In the genomic region with DNA sequence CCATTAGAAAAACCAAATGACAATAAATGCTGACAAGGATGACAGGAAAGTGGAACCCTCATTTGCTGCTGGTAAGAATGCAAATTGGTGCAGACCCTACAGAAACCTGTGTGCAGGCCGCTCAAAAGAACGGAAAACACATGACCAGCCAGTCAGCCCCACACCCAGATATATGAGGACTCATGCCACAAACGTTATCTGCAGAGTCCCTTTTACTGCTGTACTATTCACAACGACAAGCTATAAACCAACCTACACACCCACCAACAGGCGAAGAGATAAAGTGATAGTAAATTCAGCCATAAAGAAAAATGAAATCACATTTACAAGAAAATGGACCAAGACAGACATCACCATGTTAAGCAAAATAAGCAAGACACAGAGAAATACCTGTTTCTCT, we compare ENCODE assay signal across 27 mouse cellular contexts. TPM values are rescaled to one million over a fixed set of nuclear protein-coding genes. Genes with fewer than 3 reads are reported as not detected.
DNase-seq lines count a peak whose midpoint lies in the region; ATAC-seq and TF ChIP-seq lines count a peak whose summit lies in the region.
"Had no signal": no experiment of that assay in that cellular context is flagged by ENCODE, and none has a peak within 500 bp of the region (broad histone marks: within the 10 kb centered on the region; RNA-seq: fewer than 3 reads in every experiment).

No protein-coding gene starts in this region.

- 0 out of 2 replicates have a peak overlapping the region, but pooled peaks have one; percentile 23 for H3K27ac ChIP-seq in hindbrain, embryonic 13.5 days
- no peak overlapping the region for H3K27ac ChIP-seq in hindbrain, embryonic 16.5 days (ENCODE audit: low read depth, low read length)
- H3K27ac ChIP-seq in intestine, postnatal 0 days (ENCODE audit: low read depth, low read length) = no peak overlapping the region
- no peak overlapping the region for H3K27ac ChIP-seq in liver, embryonic 14.5 days
- peak overlapping the region; percentile 63 for H3K27ac ChIP-seq in small intestine, adult 2 months (ENCODE audit: insufficient read depth, low read depth, low read length)
- H3K27ac ChIP-seq: forebrain, embryonic 13.5 days; hindbrain, embryonic 10.5 days; hindbrain, postnatal 0 days; midbrain, embryonic 15.5 days; stomach, postnatal 0 days had no signal

- no peak for ATAC-seq in hindbrain, embryonic 13.5 days (ENCODE audit: low FRiP score)
- no peak for ATAC-seq in hindbrain, embryonic 16.5 days
- ATAC-seq in intestine, postnatal 0 days = peak; percentile 62
- no peak; the same call in 1 of the 2 replicates for ATAC-seq in liver, embryonic 14.5 days (ENCODE audit: insufficient read depth)
- ATAC-seq: forebrain, embryonic 13.5 days; hindbrain, postnatal 0 days; midbrain, embryonic 15.5 days; Patski had no signal

- WGBS in hindbrain, embryonic 13.5 days = 85% methylated on average over 5 of the region's 5 CpGs
- WGBS in hindbrain, embryonic 16.5 days = 85% methylated on average over 5 of the region's 5 CpGs
- 43% methylated on average over 5 of the region's 5 CpGs for WGBS in intestine, postnatal 0 days
- 12% methylated on average over 5 of the region's 5 CpGs for WGBS in liver, embryonic 14.5 days (ENCODE audit: insufficient replicate concordance)
- WGBS in small intestine, adult 2 months = 34% methylated on average over 5 of the region's 5 CpGs

- TF ChIP-seq CTCF in intestine, postnatal 0 days (IDR thresholded peaks at IDR 0.05; ENCODE audit: low read depth) = no peak
- TF ChIP-seq CTCF in liver, embryonic 14.5 days (IDR thresholded peaks at IDR 0.05; ENCODE audit: low read depth) = no peak
- no peak for TF ChIP-seq CTCF in small intestine, adult 2 months (IDR thresholded peaks at IDR 0.05; ENCODE audit: extremely low read depth, insufficient read length, insufficient replicate concordance, low read depth, low read length)

- TF ChIP-seq POLR2A in small intestine, adult 2 months (IDR thresholded peaks at IDR 0.05; ENCODE audit: low read depth, low read length) = no peak

- H3K36me3 ChIP-seq in hindbrain, embryonic 13.5 days = no peaks in the 10 kb centered on the region
- H3K36me3 ChIP-seq in hindbrain, embryonic 16.5 days (ENCODE audit: control insufficient read depth, insufficient read depth, low read length) = no peaks in the 10 kb centered on the region
- no peaks in the 10 kb centered on the region for H3K36me3 ChIP-seq in intestine, postnatal 0 days (ENCODE audit: control insufficient read depth, insufficient read depth)
- no peaks in the 10 kb centered on the region for H3K36me3 ChIP-seq in liver, embryonic 14.5 days (replicated peaks; ENCODE audit: control insufficient read depth, insufficient read depth, low read depth)
- H3K36me3 ChIP-seq in small intestine, adult 2 months (ENCODE audit: control insufficient read depth, insufficient read depth, low read length) = no peaks in the 10 kb centered on the region
- H3K36me3 ChIP-seq: G1E; hindbrain, embryonic 10.5 days; midbrain, embryonic 15.5 days had no signal

- no peaks in the 10 kb centered on the region for H3K9me3 ChIP-seq in hindbrain, embryonic 13.5 days
- no peaks in the 10 kb centered on the region for H3K9me3 ChIP-seq in hindbrain, embryonic 16.5 days (ENCODE audit: control insufficient read depth, low read length)
- no peaks in the 10 kb centered on the region for H3K9me3 ChIP-seq in intestine, postnatal 0 days (ENCODE audit: control insufficient read depth)
- H3K9me3 ChIP-seq in liver, embryonic 14.5 days (ENCODE audit: control insufficient read depth, low read length) = no peaks in the 10 kb centered on the region
- H3K9me3 ChIP-seq: forebrain, embryonic 13.5 days; G1E; midbrain, embryonic 15.5 days had no signal

- peak; percentile 14; the same call in 1 of the 2 replicates for TF ChIP-seq EP300 in liver, embryonic 14.5 days (IDR thresholded peaks at IDR 0.05; ENCODE audit: low read depth)

- H3K9ac ChIP-seq in hindbrain, embryonic 13.5 days = no peak overlapping the region
- no peak overlapping the region for H3K9ac ChIP-seq in hindbrain, embryonic 16.5 days (ENCODE audit: low read depth, low read length)
- no peak overlapping the region for H3K9ac ChIP-seq in intestine, postnatal 0 days (ENCODE audit: low read depth, low read length)
- H3K9ac ChIP-seq in liver, embryonic 14.5 days (replicated peaks) = no peak overlapping the region; the same call in 1 of the 2 replicates
- H3K9ac ChIP-seq: forebrain, embryonic 13.5 days; lung, embryonic 14.5 days; midbrain, embryonic 15.5 days had no signal

- H3K27me3 ChIP-seq in hindbrain, embryonic 13.5 days = no peaks in the 10 kb centered on the region
- H3K27me3 ChIP-seq in hindbrain, embryonic 16.5 days (replicated peaks; ENCODE audit: control insufficient read depth, insufficient read depth, low read length) = no peaks in the 10 kb centered on the region
- H3K27me3 ChIP-seq in intestine, postnatal 0 days (replicated peaks; ENCODE audit: control insufficient read depth, insufficient read depth, low read length) = no peaks in the 10 kb centered on the region
- no peaks in the 10 kb centered on the region for H3K27me3 ChIP-seq in liver, embryonic 14.5 days (ENCODE audit: control insufficient read depth, insufficient read depth, low read length)
- H3K27me3 ChIP-seq in small intestine, adult 2 months (ENCODE audit: control insufficient read depth, insufficient read depth, low read length) = no peaks in the 10 kb centered on the region
- H3K27me3 ChIP-seq: forebrain, embryonic 13.5 days; midbrain, embryonic 15.5 days; Patski had no signal

- no peak overlapping the region for H3K4me3 ChIP-seq in hindbrain, embryonic 13.5 days
- no peak overlapping the region for H3K4me3 ChIP-seq in hindbrain, embryonic 16.5 days (ENCODE audit: low read length)
- H3K4me3 ChIP-seq in intestine, postnatal 0 days (ENCODE audit: low read depth, low read length) = no peak overlapping the region
- H3K4me3 ChIP-seq in liver, embryonic 14.5 days (ENCODE audit: insufficient read depth in 1 of 2, low read depth in 2 of 2, low read length in 2 of 2) = no peak overlapping the region
- no peak overlapping the region for H3K4me3 ChIP-seq in small intestine, adult 2 months (ENCODE audit: low read depth, low read length)
- H3K4me3 ChIP-seq: forebrain, embryonic 13.5 days; hindbrain, embryonic 10.5 days; midbrain, embryonic 15.5 days had no signal

- H3K4me1 ChIP-seq in hindbrain, embryonic 13.5 days (replicated peaks) = peaks cover 20% of the 10 kb centered on the region
- H3K4me1 ChIP-seq in hindbrain, embryonic 16.5 days (ENCODE audit: control insufficient read depth, insufficient read depth, low read depth, low read length) = peaks cover 4% of the 10 kb centered on the region
- peaks cover 15% of the 10 kb centered on the region for H3K4me1 ChIP-seq in intestine, postnatal 0 days (replicated peaks; ENCODE audit: control insufficient read depth, insufficient read depth, low read length)
- H3K4me1 ChIP-seq in liver, embryonic 14.5 days (replicated peaks; ENCODE audit: control insufficient read depth in 2 of 2, insufficient read depth in 2 of 2, low read length in 1 of 2) = peaks cover 35 to 48% of the 10 kb centered on the region in 2 experiments
- H3K4me1 ChIP-seq in small intestine, adult 2 months (ENCODE audit: control insufficient read depth, insufficient read depth, insufficient read length, low read length) = peaks cover 28% of the 10 kb centered on the region
- H3K4me1 ChIP-seq: hindbrain, embryonic 10.5 days had no signal

- no peak overlapping the region for H3K4me2 ChIP-seq in hindbrain, embryonic 13.5 days
- no peak overlapping the region for H3K4me2 ChIP-seq in hindbrain, embryonic 16.5 days (ENCODE audit: low read length)
- peak overlapping the region; percentile 13; the same call in 1 of the 2 replicates for H3K4me2 ChIP-seq in intestine, postnatal 0 days (replicated peaks; ENCODE audit: low read depth)
- peak overlapping the region; percentile 47 for H3K4me2 ChIP-seq in liver, embryonic 14.5 days (ENCODE audit: low read depth)
- H3K4me2 ChIP-seq: forebrain, embryonic 13.5 days; lung, embryonic 14.5 days; midbrain, embryonic 15.5 days had no signal

- peak in 1 of 3 experiments; percentile 24 for DNase-seq in liver, embryonic 14.5 days (ENCODE audit: low read depth in 3 of 3, low spot score in 3 of 3)
- no peak for DNase-seq in embryo, embryonic 10.5 days (ENCODE audit: low spot score)
- DNase-seq in layer of hippocampus, adult 18-20 months (ENCODE audit: low spot score in 2 of 2) = no peak
- no peak for DNase-seq in layer of hippocampus, postnatal 14 days (ENCODE audit: low spot score in 2 of 2)
- DNase-seq: adrenal gland, postnatal 36 days; cerebellum, adult 18-20 months; cerebellum, postnatal 14 days; gastrocnemius, postnatal 14 days; heart, postnatal 14 days; kidney, postnatal 14 days; layer of hippocampus, postnatal 36 days; left cerebral cortex, postnatal 4 days; lung, embryonic 14.5 days; right cerebral cortex, postnatal 25 days; thymus, adult 18-20 months; thymus, postnatal 25 days had no signal

RNA-seq across cellular contexts. Expression of a gene that starts 26.4 kb away (rescaled TPM):
- polyA plus RNA-seq in hindbrain, embryonic 13.5 days (2015; fragmentation: Nextera tagmentation; extraction: Ambion mirVana) = 134 and 137 TPM in 2 replicates
- 176 and 178 TPM in 2 replicates for polyA plus RNA-seq in hindbrain, embryonic 16.5 days (2015; fragmentation: Nextera tagmentation; extraction: Ambion mirVana)
- 11.8 and 14.0 TPM in 2 replicates for polyA plus RNA-seq in intestine, postnatal 0 days (2015; fragmentation: Nextera tagmentation; extraction: Ambion mirVana)
- 3.1 and 4.2 TPM in 2 replicates for polyA plus RNA-seq in liver, embryonic 14.5 days (2012; rRNA removed)
- polyA plus RNA-seq in liver, embryonic 14.5 days (2014; fragmentation: Nextera tagmentation; extraction: Ambion mirVana) = 5.0 and 5.6 TPM in 2 replicates
- 5.7 and 7.9 TPM in 2 replicates for polyA plus RNA-seq in small intestine, adult 2 months (2012; rRNA removed)
- 100 to 1,000 TPM; 160 to 186 TPM for total RNA-seq in layer of hippocampus, adult 18-20 months (2021)
- total RNA-seq in layer of hippocampus, postnatal 14 days (2021) = 100 to 1,000 TPM; 180 to 182 TPM
- polyA plus RNA-seq: G1E had no signal

Comparison
In these comparisons a context has a peak if more than half of its experiments do, and no peak if none do; other contexts are left out.
1. H3K27ac ChIP-seq: peak in hindbrain, embryonic 13.5 days (single experiment) and small intestine, adult 2 months (single experiment); none in hindbrain, embryonic 16.5 days (single experiment), intestine, postnatal 0 days (single experiment) and liver, embryonic 14.5 days (single experiment).
2. H3K4me2 ChIP-seq: peak in intestine, postnatal 0 days (single experiment) and liver, embryonic 14.5 days (single experiment); none in hindbrain, embryonic 13.5 days (single experiment) and hindbrain, embryonic 16.5 days (single experiment).